Mouse (Mus musculus) CH12F3 (cell line): ENCODE data around the gene Pm20d1.

ENCODE experiments used
- in situ Hi-C: fragments of 300-500 bp; cut with MboI; formaldehyde crosslinking; loops from 2 replicates; pipeline ENCODE4 v1.14.3; 2020; ENCODE audit warnings: low sequenced_read_pairs

Gene Pm20d1

GRCm38 (mm10) chr1:131797202-131797909, at the start of gene Pm20d1:
TSS of gene Pm20d1 (plus strand) at chr1:131797381.
- in situ Hi-C loops = no loop called here

GRCm38 (mm10) chr1:131747761-131748160, 49.4 kb upstream of the Pm20d1 start:
- in situ Hi-C loops = no loop called here

GRCm38 (mm10) chr1:131748636-131749035, 48.5 kb upstream of the Pm20d1 start:
- in situ Hi-C loops = no loop called here

- in situ Hi-C loops = no loop called here
Measured at GRCm38 (mm10) chr1:131749706-131750545, 47.3 kb upstream of the Pm20d1 start.

GRCm38 (mm10) chr1:131751181-131751890, 45.8 kb upstream of the Pm20d1 start:
- in situ Hi-C loops = no loop called here

GRCm38 (mm10) chr1:131751891-131752311, 45.3 kb upstream of the Pm20d1 start:
- in situ Hi-C loops = no loop called here

GRCm38 (mm10) chr1:131754212-131754829, 42.9 kb upstream of the Pm20d1 start:
- in situ Hi-C loops = no loop called here

GRCm38 (mm10) chr1:131754916-131755315, 42.3 kb upstream of the Pm20d1 start:
- in situ Hi-C loops = no loop called here

GRCm38 (mm10) chr1:131757211-131757610, 40.0 kb upstream of the Pm20d1 start:
- in situ Hi-C loops = no loop called here

GRCm38 (mm10) chr1:131758796-131759195, 38.4 kb upstream of the Pm20d1 start:
- in situ Hi-C loops = no loop called here

GRCm38 (mm10) chr1:131759667-131760427, 37.3 kb upstream of the Pm20d1 start:
- in situ Hi-C loops = loop anchor here (5.0 to 10.0 kb wide), 2 partner anchors 53 to 155 kb away; no protein-coding TSS in a partner anchor

- in situ Hi-C loops = loop anchor here (5.0 to 10.0 kb wide), 2 partner anchors 53 to 156 kb away; no protein-coding TSS in a partner anchor
Measured at GRCm38 (mm10) chr1:131760428-131760820, 36.8 kb upstream of the Pm20d1 start.

GRCm38 (mm10) chr1:131761079-131761831, 35.9 kb upstream of the Pm20d1 start:
- in situ Hi-C loops = loop anchor here (5.0 to 10.0 kb wide), 2 partner anchors 54 to 156 kb away; no protein-coding TSS in a partner anchor

GRCm38 (mm10) chr1:131763683-131764082, 33.5 kb upstream of the Pm20d1 start:
- in situ Hi-C loops = loop anchor here (5.0 to 10.0 kb wide), 2 partner anchors 56 to 159 kb away; no protein-coding TSS in a partner anchor

- in situ Hi-C loops = loop anchor here (5.0 to 10.0 kb wide), 2 partner anchors 57 to 160 kb away; no protein-coding TSS in a partner anchor
Measured at GRCm38 (mm10) chr1:131764581-131765338, 32.4 kb upstream of the Pm20d1 start.

- in situ Hi-C loops = loop anchor here (10.0 kb wide), 1 partner anchor 161 kb away; no protein-coding TSS in a partner anchor
Measured at GRCm38 (mm10) chr1:131765357-131766001, 31.7 kb upstream of the Pm20d1 start.

GRCm38 (mm10) chr1:131769296-131769695, 27.9 kb upstream of the Pm20d1 start:
- in situ Hi-C loops = loop anchor here (10.0 kb wide), 1 partner anchor 164 kb away; no protein-coding TSS in a partner anchor

GRCm38 (mm10) chr1:131770656-131771055, 26.5 kb upstream of the Pm20d1 start:
- in situ Hi-C loops = no loop called here
